Comparison of ENCODE assay signal across 9 mouse cellular contexts in genomic region chrX:152175284-152175683, GRCm38 (mm10). TPM values are rescaled to one million over a fixed set of nuclear protein-coding genes. Genes with fewer than 3 reads are reported as not detected.
DNase-seq lines count a peak whose midpoint lies in the region; ATAC-seq lines count a peak whose summit lies in the region.
"Had no signal": no experiment of that assay in that cellular context is flagged by ENCODE, and none has a peak within 500 bp of the region (broad histone marks: within the 10 kb centered on the region; RNA-seq: fewer than 3 reads in every experiment).

No protein-coding gene starts in this region.

- DNase-seq in right cerebral cortex, postnatal 14 days = peak; percentile 34
- DNase-seq in right cerebral cortex, postnatal 25 days = no peak
- peak; percentile 39 for DNase-seq in adipocyte (ENCODE audit: low spot score)
- DNase-seq in embryo, embryonic 11 days = peak; percentile 68
- no peak for DNase-seq in urinary bladder, postnatal 4 days (ENCODE audit: low spot score in 2 of 2)

- H3K9ac ChIP-seq in hindbrain, embryonic 12.5 days = no peak overlapping the region
- H3K9ac ChIP-seq in limb, embryonic 12.5 days (replicated peaks) = no peak overlapping the region
- no peak overlapping the region for H3K9ac ChIP-seq in midbrain, embryonic 16.5 days (ENCODE audit: low read depth, low read length)

- peak; percentile 59; the same call in 1 of the 2 replicates for ATAC-seq in hindbrain, embryonic 12.5 days (ENCODE audit: low FRiP score)
- peak; percentile 61; the same call in 1 of the 2 replicates for ATAC-seq in limb, embryonic 12.5 days (ENCODE audit: insufficient number of reproducible peaks, insufficient read depth, low FRiP score, low TSS enrichment, low read depth)
- ATAC-seq in midbrain, embryonic 16.5 days = peak; percentile 81

- WGBS in hindbrain, embryonic 12.5 days = 38% methylated on average over 3 of the region's 3 CpGs
- WGBS in limb, embryonic 12.5 days = 32% methylated on average over 3 of the region's 3 CpGs
- WGBS in midbrain, embryonic 16.5 days = 26% methylated on average over 3 of the region's 3 CpGs

- H3K4me1 ChIP-seq in hindbrain, embryonic 12.5 days = peaks cover 18% of the 10 kb centered on the region
- H3K4me1 ChIP-seq in limb, embryonic 12.5 days (replicated peaks) = peaks cover 3% of the 10 kb centered on the region; the same call in 1 of the 2 replicates
- peaks cover 9% of the 10 kb centered on the region; the same call in 1 of the 2 replicates for H3K4me1 ChIP-seq in midbrain, embryonic 16.5 days (ENCODE audit: control insufficient read depth, insufficient read depth, low read length)

- H3K27me3 ChIP-seq in hindbrain, embryonic 12.5 days = peaks cover 79% of the 10 kb centered on the region
- H3K27me3 ChIP-seq in limb, embryonic 12.5 days = peaks cover 61% of the 10 kb centered on the region
- H3K27me3 ChIP-seq in midbrain, embryonic 16.5 days (ENCODE audit: control insufficient read depth, insufficient read depth, low read depth, low read length) = peaks cover 42% of the 10 kb centered on the region

- H3K4me2 ChIP-seq in hindbrain, embryonic 12.5 days (replicated peaks) = no peak overlapping the region
- H3K4me2 ChIP-seq in limb, embryonic 12.5 days = no peak overlapping the region
- no peak overlapping the region for H3K4me2 ChIP-seq in midbrain, embryonic 16.5 days (ENCODE audit: low read length)

- no peaks in the 10 kb centered on the region for H3K9me3 ChIP-seq in hindbrain, embryonic 12.5 days (replicated peaks)
- no peaks in the 10 kb centered on the region for H3K9me3 ChIP-seq in limb, embryonic 12.5 days
- no peaks in the 10 kb centered on the region for H3K9me3 ChIP-seq in midbrain, embryonic 16.5 days (replicated peaks; ENCODE audit: control insufficient read depth, low read length, poor library complexity, severe bottlenecking)

- no peak overlapping the region for H3K27ac ChIP-seq in hindbrain, embryonic 12.5 days
- no peak overlapping the region for H3K27ac ChIP-seq in limb, embryonic 12.5 days
- no peak overlapping the region for H3K27ac ChIP-seq in midbrain, embryonic 16.5 days (ENCODE audit: low read length)
- H3K27ac ChIP-seq: macrophage had no signal

- H3K36me3 ChIP-seq in hindbrain, embryonic 12.5 days = no peaks in the 10 kb centered on the region
- no peaks in the 10 kb centered on the region for H3K36me3 ChIP-seq in limb, embryonic 12.5 days
- no peaks in the 10 kb centered on the region for H3K36me3 ChIP-seq in midbrain, embryonic 16.5 days (ENCODE audit: control insufficient read depth, insufficient read depth, low read length)

- no peak overlapping the region for H3K4me3 ChIP-seq in hindbrain, embryonic 12.5 days
- no peak overlapping the region for H3K4me3 ChIP-seq in limb, embryonic 12.5 days (replicated peaks)
- H3K4me3 ChIP-seq in midbrain, embryonic 16.5 days (ENCODE audit: low read depth, low read length) = no peak overlapping the region

RNA-seq across cellular contexts. Expression of gene Iqsec2, which starts 31.2 kb away (rescaled TPM):
- 2.4 and 3.1 TPM in 2 replicates for polyA plus RNA-seq in hindbrain, embryonic 12.5 days (2016; fragmentation: Nextera tagmentation; extraction: Ambion mirVana)
- polyA plus RNA-seq in limb, embryonic 12.5 days (2016; fragmentation: Nextera tagmentation; extraction: Ambion mirVana) = 1.4 TPM in 2 replicates
- polyA plus RNA-seq in midbrain, embryonic 16.5 days (2015; fragmentation: Nextera tagmentation; extraction: Ambion mirVana) = 4.9 and 5.1 TPM in 2 replicates

RNA-seq across cellular contexts. Expression of gene Kdm5c, which starts 57.5 kb away (rescaled TPM):
- polyA plus RNA-seq in hindbrain, embryonic 12.5 days (2016; fragmentation: Nextera tagmentation; extraction: Ambion mirVana) = 58.3 and 62.0 TPM in 2 replicates
- 52.8 and 59.0 TPM in 2 replicates for polyA plus RNA-seq in limb, embryonic 12.5 days (2016; fragmentation: Nextera tagmentation; extraction: Ambion mirVana)
- polyA plus RNA-seq in midbrain, embryonic 16.5 days (2015; fragmentation: Nextera tagmentation; extraction: Ambion mirVana) = 33.4 and 36.6 TPM in 2 replicates

Comparison
In these comparisons a context has a peak if more than half of its experiments do, and no peak if none do; other contexts are left out.
1. DNase-seq: peak in right cerebral cortex, postnatal 14 days (single experiment), adipocyte (single experiment) and embryo, embryonic 11 days (single experiment); none in right cerebral cortex, postnatal 25 days (single experiment) and urinary bladder, postnatal 4 days (0 of 2).
2. Peak in every context shown above with its lines, with median percentiles within 50 percentile points of each other: ATAC-seq.